Mouse (Mus musculus) layer of hippocampus, postnatal 14 days (tissue): ENCODE results near the gene D17H6S53E. TPM values are rescaled to one million over a fixed set of nuclear protein-coding genes. Genes with fewer than 3 reads are reported as not detected.
A peak's percentile ranks its signal among the peaks of the same experiment; 100 is the strongest.

ENCODE experiments used
- DNase-seq, 2 experiments: peaks; one replicate each; pipeline ENCODE4 v3.0.0; 2021 to 2022; ENCODE audit warnings: low spot score in 2 of 2, mixed read lengths in 1 of 2
- total RNA-seq, 2 experiments: library from RNA; stranded (reverse); gene quantifications; 2 replicates each; pipeline ENCODE4 v1.2.3; 2021

D17H6S53E gene
- total RNA-seq, 2 experiments from 2014 or later = 20.8 to 26.1 TPM

DNA sequence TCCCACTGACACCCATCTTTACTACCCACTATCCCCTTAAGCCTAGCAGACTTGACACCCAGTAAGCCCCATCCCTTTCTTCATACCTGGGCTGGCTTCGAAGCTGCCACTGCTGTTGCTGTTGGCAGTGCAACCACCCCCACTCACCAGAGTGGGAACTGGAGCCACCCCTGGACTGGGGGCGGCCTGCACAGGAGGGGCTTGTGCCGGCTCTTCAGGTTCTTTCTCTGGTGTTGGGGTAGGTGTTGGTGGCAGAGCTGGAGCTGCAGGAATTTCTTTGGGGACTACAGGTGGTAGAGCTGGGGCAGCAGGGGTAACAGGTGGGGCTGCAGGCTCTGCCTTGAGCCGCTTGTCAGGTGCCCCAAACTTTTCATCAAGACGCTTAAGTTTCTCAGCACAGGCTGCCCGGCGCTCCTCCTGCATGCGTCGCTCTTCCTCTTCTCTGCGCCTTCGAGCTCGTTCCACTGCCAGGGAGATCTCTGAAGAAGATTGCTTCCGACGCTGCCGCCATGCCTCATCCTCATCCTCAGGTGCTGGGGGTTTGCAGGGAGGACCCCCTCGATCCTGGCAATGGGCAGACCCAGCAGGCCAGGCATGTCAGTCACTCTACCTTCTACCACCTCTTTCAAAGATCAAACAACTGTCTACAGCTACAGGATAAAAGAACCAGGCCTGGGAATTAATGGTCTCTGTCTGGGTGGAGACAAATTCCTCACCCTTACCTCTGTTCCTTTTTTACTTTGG, 32.8 kb downstream of the D17H6S53E start:
- DNase-seq = no peak

DNA sequence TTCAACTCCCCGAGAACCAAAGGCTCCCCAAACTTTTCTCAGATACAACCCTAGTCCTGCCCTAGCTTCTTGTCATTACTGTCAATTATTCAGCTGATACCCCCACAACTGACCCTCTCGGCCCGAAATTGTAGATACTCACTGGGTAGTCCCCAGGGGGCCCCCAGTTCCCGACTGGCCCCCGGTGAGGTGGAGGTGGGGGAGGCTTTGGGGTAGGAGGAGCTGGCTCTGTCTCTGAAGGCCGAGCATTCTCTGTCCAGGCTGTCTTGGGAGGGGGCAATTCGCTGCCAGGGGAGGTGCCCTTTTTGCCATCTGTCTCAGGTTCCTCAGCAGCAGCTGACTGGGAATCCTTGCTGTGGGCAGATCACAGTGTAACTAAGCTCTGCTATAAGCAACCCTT, 33.5 kb downstream of the D17H6S53E start:
- no peak for DNase-seq

DNA sequence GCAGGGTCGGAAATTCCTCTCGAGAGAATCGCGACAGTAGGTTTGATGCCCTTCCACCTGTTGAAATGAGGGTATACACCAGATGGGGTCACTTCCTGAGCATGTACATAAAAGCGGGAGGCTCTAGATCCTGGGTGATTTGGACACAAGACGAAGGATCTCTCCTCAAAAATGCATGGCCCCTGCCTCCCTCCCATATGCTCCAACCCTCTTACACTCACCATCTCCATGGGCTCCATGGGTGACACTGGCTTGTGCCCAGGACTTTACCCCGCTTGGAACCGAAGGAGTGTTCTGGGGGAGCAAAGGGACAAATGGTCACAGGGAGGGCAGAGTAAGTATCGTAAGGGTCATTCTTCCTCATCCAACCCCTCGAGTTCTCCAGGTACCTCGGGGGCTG, 35.2 kb downstream of the D17H6S53E start:
- no peak for DNase-seq

DNA sequence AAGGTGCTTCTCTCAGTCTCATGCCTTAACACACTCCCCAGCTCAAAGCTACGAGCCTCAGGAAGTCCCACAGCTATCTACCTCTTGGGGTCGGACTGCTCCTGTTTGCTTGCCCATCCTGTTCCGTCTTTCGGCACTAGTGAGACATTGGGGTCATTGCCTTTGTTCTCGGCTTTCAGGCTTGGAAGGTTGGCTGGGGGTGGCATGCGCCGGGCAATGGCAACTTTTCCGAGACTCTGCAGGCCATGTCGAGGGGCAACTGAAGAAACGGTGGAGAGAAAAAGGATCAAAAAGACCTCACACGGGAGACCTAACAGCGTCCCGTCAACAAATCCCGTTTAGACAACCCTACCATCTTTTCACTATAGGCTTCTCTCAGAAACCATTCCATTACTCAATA, 35.9 kb downstream of the D17H6S53E start:
- DNase-seq = no peak

DNA sequence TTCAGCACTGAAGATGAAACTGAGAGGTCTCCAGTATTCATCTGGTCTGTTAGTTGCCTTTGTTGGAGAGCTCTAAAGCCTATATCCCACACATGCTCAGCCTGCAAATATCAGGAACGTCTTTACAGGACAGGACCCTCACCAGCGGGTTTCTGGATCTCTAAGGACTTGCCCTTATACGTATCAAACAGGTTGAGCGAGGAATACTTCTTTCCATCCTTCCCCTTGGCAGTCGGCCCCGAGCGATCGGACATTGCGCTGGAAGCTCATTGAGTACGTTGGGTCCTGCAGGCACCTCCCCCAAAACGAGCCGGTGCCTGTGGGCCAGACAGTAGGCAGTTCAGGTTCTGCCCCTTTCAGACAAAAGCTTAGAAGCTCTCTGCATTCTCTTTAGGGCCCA, 36.6 kb downstream of the D17H6S53E start:
- peak in 1 of 2 experiments; percentile 26 for DNase-seq

DNA sequence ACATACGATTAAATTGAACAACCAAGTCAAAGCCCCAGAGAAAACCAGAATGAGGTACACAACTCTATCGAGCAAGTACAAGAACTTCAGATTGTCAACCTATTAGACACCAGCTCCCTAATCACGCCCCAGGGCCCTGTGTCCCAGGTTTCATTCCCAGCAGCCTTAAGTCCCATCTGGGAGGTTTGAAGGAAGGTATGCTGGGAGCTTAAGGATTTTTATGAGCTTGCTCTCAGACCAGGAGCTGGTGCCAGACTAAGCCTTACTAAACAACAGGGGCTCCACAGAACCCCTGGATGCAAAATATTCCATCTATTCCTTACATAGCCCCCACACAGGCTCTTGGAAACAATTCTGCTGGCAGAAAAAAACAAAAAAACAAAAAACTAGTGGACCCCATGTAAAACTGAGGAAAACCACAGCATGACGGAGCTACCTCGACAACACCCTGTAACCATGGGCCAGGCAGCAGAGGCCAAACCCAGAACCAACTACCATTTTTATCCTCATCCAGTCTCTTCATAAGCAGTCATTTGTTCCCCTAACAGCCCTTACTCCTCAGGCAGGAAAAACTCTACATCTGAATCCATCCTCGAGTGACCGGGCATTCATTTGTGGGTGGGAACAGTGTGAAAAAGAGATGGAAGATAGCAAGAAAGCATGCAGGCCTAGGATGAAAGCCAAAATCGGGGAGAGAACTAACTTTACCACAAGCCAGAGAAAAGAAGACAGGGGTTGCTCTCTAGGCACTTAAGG, 37.3 kb downstream of the D17H6S53E start:
- DNase-seq = no peak

DNA sequence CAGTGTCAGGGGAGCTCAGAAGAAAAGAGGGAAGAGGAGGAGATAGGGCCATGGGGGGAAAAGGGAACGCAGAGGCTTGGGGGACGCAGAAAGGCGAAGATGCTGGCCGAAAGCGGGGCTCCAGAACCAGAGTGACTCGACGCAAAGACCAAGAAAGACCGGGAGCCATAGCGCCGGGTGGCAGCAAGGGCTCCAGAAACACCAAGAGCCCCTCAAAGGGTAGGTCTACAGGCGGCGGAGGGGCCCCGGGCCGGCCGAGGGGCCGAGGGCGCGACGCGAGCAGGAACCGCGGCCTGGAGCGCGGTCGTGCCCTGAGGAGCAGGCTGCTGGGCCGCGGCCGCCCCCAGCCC, 38.0 kb downstream of the D17H6S53E start:
- DNase-seq = no peak

DNA sequence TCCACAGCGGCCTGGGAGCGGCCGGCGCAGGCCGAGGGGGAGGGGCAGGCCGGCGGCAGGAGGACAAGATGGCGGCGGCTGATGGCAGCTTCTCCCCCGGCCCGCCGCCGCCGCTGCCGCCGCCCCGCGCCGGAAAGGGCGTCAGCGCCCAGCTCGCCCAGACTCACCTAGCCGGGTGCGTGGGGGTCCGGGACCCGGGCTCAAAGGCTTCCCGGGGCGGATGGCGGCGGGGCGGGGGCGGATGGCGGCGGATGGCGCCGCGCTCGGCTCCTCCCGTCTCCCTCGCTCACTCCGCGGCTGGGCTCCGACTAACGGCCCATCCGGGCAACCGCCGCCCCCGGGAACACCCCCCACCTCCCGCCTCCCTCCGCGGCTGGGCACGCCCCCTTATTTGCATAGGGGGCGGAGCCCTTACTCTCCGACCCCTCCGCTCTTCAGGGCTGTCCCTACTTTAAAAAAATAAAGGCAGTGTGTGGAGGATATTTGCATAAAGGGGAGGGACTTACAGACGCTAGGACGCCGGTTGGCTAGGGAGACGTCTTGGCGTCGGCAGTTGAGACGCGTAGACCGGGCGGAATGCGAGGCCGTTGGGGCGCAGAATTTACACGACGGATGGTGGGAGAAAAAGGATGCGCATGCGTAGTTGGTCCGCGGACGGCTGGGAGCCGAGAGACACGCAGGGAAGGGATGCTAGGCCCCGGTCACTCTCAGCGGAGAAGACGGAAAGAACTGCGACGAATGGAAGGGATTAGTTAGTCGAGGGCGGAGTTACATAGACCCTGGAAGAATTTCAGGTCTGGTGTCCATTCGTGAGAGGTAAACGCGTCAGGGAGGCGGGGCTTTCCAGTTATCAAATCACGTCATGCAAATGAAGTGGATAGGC, 38.6 kb downstream of the D17H6S53E start, which contains the start of gene Prrc2a:
Gene Prrc2a (minus strand): TSS at position 330 of the 883 bp plus-strand sequence.
- peak; percentile 100 for DNase-seq

DNA sequence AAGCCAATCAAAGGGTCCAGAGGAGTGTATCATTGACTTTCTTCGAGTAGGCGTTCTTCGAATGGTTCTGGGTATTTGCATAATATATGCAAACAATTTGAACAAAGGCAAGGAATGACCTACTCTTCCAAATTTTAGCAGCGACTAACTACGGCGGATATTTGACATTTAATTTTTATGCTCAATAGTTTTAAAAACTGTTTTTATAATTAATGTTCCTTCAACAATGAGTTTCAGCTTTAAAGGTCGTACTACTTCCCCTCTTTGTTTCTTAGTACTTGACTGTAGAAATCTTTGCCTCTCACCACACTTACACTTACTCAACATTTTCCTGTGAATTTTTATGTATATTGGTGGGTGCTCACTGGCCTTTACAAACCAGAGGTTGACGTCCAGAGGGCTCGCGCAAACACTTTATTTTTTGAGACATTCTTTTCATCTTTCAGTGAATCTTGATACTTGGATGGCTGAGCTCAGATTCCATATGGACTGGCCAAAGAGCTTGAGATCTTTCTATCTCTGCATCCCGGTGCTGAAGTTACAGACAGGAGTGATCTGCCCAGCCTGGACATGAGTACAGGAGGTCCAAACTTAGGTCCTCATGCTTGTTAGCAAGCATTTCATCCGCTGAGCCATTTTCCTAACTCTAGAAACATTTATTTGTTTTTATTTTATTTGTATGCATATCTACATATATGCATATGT, 39.4 kb downstream of the D17H6S53E start:
- no peak for DNase-seq

DNA sequence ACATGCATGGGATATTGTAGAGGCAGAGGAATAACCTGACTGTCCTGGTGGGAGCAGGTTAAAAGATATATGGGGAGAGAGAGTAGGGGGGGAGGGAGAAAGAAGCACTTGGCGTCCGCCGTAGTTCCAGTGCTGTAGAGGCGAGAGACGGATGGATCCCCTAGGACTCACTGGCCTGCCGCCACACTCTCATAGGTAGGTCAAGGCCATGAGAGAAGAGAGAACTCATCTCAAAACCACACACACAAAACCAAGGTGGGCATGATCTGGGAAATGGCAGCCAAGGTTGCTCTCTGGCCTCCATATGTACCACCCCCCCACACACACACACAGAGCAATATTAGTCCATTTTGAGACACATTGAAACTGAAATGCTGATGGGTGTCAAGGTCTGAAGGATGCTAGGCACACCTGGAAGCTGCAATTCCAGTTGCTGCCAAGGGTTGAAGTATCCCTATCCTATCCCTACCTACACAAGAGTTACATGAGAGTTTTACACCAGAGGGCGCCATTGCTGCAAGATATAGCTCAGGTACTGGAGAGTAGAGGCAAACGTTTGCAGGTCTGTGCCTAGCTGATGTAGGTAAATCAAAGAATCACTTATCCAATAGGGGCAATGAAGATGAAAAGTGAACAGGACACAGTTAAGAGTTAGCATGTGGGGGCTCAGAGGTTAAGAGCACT, 40.3 kb downstream of the D17H6S53E start:
- peak; percentile 36 to 75 for DNase-seq

DNA sequence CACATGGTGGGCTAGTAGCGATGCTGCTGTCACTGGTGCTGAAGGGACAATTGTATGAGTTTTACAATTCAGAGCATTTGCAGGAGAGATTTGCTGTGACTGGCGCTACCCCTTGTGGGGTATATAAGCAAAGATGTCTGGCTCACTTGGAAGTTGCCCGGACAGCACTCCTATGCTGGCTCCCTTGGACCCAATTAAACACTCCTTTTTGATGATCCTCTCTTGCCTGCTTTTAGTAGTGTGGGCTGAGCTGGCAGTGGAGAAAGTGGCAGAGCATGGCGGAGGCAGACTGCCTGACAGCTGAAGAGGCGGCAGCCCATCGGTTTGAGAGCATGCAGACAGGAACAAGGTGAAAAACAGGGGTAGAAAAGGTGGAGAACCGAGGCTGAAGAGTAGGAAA, 41.6 kb downstream of the D17H6S53E start:
- no peak for DNase-seq

DNA sequence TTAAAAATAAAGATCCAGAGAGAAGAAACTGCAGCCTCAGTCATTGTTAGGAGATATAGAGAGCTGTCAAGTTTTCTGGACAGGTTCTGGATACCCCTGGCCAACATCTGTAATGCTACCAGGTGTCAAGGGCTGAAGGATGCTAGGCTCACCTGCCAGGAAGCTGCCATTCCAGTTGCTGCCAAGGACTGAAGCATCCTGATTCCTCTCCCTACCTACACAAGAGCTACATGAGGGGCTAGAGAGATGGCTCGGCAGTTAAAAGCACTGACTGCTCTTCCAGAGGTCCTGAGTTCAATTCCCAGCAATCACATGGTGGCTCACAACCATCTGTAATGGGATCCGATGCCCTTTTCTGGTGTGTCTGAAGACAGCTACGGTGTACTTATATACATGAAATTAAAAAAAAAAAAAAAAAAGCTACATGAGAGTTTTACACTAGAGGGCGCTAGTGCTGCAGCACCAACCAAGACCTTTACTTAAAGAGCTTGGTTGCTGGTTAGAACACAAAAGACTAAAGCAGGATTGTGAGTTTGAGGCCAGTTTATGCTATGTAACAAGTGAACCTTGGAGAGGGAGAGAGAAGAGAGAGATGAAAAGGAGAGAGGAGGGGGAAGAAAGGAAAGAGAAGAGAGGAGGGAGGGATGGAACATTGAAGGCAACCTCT, 42.5 kb downstream of the D17H6S53E start:
- DNase-seq = no peak

DNA sequence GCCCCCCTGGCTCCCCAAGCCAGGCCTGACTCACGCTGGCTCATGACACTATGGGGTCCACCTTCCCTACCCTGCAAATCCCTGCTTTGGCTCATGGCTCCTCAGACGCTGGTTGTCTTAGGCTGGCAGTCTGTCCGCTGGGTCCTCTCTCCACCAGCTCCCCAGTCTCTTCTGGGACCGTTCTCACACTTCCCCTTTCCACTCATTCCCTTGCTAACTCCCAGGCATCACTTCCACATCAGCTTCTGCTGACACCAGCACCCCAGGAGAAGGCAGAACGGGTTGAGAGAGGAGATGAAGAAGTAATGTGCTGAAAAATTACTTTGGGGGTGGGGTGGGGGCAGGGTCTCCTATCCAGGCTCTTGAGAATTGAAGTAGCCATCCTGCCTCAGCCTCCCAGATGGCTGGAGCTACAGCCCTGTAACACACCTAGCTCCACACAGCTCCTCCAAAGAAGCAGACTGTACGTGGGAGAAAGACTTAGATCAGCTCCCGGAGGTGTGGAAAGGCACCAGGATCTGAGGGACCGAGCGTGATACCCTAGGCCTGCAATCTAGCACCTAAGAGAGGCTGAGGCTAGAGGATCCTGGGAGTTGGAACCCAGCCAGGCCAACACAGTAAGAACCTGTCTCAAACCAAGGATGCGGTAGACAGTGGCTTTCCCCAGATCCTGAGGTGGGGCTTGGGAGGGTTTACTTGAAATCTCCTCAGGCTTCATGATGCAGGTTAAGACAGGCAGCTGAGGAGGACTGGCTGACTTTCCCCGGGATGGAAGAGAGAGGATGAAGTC, 46.5 kb downstream of the D17H6S53E start:
- no peak for DNase-seq

DNA sequence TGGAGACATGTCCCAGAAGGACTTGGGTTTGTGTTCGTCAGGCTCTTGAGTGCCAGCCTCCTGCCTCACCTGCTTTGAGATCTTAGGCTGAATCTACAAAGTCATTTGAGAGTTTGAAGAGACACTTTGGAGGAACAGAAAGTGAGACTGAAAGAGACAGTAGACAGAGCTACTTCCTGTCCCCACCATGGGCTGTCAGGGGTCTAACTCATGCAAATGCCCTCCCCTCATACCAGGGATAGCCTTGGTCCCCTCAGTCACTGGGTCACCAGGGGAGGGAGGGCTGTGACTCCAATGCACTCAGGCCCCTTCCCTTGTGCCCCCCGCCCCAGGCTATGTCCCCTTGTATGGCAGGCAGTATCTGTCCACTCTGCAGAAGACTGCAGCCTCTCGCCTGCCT, 47.2 kb downstream of the D17H6S53E start:
- no peak for DNase-seq

DNA sequence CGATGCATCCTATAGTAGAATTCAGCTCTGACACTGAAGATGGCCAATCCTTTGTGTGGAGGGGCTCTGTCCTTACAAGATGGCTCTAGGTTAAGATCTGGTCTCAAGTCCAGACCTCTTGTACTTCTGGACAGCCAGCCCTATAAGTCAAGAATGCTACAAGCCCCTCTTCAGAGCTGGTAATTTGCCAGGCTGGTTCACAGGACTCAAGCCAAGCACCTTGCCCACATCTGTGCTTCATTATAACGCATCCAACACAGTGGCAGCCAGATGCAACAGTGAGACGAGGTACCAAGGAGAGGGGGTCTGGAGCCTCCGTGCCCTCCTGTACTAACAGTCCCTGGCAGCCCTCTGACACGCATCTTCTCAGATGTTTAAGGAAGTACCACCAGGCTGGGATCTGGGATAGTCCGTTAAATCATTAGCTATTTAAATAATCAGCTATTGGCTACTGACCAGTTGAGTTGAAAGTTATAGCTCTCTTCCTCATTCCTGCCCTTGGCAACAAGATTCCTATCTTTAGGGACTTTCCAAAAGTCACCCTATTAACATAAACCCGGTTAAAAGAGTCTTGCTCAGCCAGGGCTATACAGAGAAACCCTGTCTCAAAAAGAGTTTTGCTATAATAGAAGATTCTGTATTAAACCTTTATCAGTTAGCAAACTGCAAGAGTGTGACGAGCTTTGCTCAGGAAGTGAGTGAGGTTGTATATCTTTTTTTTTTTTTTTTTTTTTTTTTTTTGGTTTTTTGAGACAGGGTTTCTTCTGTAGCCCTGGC, 48.2 kb downstream of the D17H6S53E start:
- no peak for DNase-seq

DNA sequence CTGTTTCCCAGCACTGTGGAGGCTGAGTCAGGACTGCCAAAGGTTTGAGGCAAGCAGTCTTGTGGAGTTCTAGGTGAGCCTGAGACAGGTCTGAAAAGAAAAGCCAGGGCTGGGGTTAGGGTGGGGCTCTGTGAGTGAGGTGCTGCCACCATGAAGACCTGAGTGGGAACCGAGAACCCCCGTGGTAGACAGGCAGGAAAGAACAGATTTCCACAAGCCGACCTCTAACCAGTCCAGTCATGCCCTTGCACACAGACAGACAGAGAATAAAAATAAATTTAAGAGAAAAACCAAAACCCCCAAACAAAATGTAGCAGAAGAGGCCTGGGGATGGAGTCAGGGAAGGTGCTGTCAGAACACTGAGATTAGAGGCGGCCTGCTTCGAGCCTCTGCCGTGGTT, 49.2 kb downstream of the D17H6S53E start:
- no peak for DNase-seq

DNA sequence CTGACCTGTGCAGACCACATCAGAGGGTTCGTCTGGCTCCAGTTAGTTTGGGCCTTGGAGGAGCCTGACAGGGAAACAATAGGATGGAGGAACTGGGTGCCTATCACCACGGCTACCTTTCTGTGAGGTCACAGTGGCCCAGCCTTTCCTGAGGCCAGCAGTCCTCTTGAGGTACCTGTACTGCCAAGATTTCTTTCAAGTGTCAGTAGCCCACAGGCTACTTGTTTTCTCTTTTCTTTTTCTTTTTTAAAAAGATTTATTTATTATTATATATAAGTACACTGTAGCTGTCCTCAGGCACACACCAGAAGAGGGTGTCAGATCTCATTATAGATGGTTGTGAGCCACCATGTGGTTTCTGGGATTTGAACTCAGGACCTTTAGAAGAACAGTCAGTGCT, 49.8 kb downstream of the D17H6S53E start, which contains the start of gene Aif1:
Gene Aif1 (minus strand): TSS at position 101 of the 400 bp plus-strand sequence.
- no peak for DNase-seq
